Mouse (Mus musculus): ENCODE data around the gene Rbm44. TPM values are rescaled to one million over a fixed set of nuclear protein-coding genes. Genes with fewer than 3 reads are reported as not detected.

Rbm44 gene
- polyA plus RNA-seq, 1 experiment from 2014 or later: 0.37 TPM

GRCm38 (mm10) chr1:91199793-91200192 lies 54.9 kb downstream of the Rbm44 start:
- Histone ChIP-seq H3K9ac (ENCODE audit: low read length) (no peak overlapping the region), H3K36me3 (ENCODE audit: control insufficient read depth, insufficient read depth, low read length) (no peaks in the 10 kb centered on the region), H3K4me1 (ENCODE audit: control insufficient read depth, insufficient read depth, low read length) (no peaks in the 10 kb centered on the region), H3K9me3 (ENCODE audit: control insufficient read depth, low read length) (no peaks in the 10 kb centered on the region), H3K4me2 (no peak overlapping the region), H3K4me3 (ENCODE audit: low read depth, low read length) (no peak overlapping the region), H3K27me3 (ENCODE audit: control insufficient read depth, insufficient read depth, low read length) (no peaks in the 10 kb centered on the region), H3K27ac (ENCODE audit: low read depth, low read length) (no peak overlapping the region)
- no peak for DNase-seq (ENCODE audit: low spot score, missing footprints)
- WGBS: 93% methylated on average over 10 of the region's 10 CpGs
- no peak for ATAC-seq (ENCODE audit: low FRiP score)

GRCm38 (mm10) chr1:91201122-91201521 lies 56.2 kb downstream of the Rbm44 start:
- Histone ChIP-seq H3K4me2 (no peak overlapping the region), H3K4me3 (ENCODE audit: low read depth, low read length) (no peak overlapping the region), H3K9ac (ENCODE audit: low read length) (no peak overlapping the region), H3K27me3 (ENCODE audit: control insufficient read depth, insufficient read depth, low read length) (no peaks in the 10 kb centered on the region), H3K27ac (ENCODE audit: low read depth, low read length) (no peak overlapping the region), H3K4me1 (ENCODE audit: control insufficient read depth, insufficient read depth, low read length) (no peaks in the 10 kb centered on the region), H3K36me3 (ENCODE audit: control insufficient read depth, insufficient read depth, low read length) (no peaks in the 10 kb centered on the region), H3K9me3 (ENCODE audit: control insufficient read depth, low read length) (no peaks in the 10 kb centered on the region)
- 58% methylated on average over 3 of the region's 3 CpGs for WGBS
- DNase-seq (ENCODE audit: low spot score, missing footprints) (no peak), ATAC-seq (ENCODE audit: low FRiP score) (no peak)

GRCm38 (mm10) chr1:91204221-91204765 lies 59.4 kb downstream of the Rbm44 start:
- WGBS: 84% methylated on average over 5 of the region's 5 CpGs
- no peak for ATAC-seq (ENCODE audit: low FRiP score)

DNA sequence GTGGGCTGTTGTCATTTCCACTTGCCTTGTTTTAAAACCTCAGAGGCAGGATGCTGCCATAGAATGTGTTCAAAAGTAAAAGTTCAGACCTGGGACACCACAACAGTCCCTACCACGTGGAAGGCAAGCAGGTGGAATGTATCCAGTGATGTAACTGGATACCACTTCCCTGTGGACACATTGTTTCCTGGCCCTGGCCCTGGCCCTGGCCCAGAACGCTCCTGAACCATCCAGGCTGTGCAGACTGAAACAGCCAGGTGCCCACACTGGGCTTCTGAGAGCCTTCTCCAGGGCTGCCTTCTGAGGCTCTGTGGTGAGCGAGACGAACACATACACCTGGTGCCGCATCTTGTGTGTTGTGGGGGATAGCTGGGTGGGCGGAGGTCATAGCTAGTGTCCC lies 60.8 kb downstream of the Rbm44 start:
- H3K27ac ChIP-seq (ENCODE audit: low read depth, low read length): no peak overlapping the region
- H3K4me2 ChIP-seq: no peak overlapping the region
- no peaks in the 10 kb centered on the region for H3K36me3 ChIP-seq (ENCODE audit: control insufficient read depth, insufficient read depth, low read length)
- H3K9me3 ChIP-seq (ENCODE audit: control insufficient read depth, low read length): no peaks in the 10 kb centered on the region
- no peaks in the 10 kb centered on the region for H3K27me3 ChIP-seq (ENCODE audit: control insufficient read depth, insufficient read depth, low read length)
- DNase-seq (ENCODE audit: low spot score, missing footprints) (no peak), ATAC-seq (ENCODE audit: low FRiP score) (no peak)
- no peak overlapping the region for H3K4me3 ChIP-seq (ENCODE audit: low read depth, low read length)
- no peaks in the 10 kb centered on the region for H3K4me1 ChIP-seq (ENCODE audit: control insufficient read depth, insufficient read depth, low read length)
- H3K9ac ChIP-seq (ENCODE audit: low read length): no peak overlapping the region
- 78% methylated on average over 6 of the region's 6 CpGs for WGBS

More at GRCm38 (mm10) chr1:91204221-91204765, 59.4 kb downstream of the Rbm44 start:
- Histone ChIP-seq H3K27ac (ENCODE audit: low read depth, low read length) (no peak overlapping the region), H3K4me2 (no peak overlapping the region), H3K4me1 (ENCODE audit: control insufficient read depth, insufficient read depth, low read length) (no peaks in the 10 kb centered on the region), H3K4me3 (ENCODE audit: low read depth, low read length) (no peak overlapping the region), H3K9me3 (ENCODE audit: control insufficient read depth, low read length) (no peaks in the 10 kb centered on the region), H3K27me3 (ENCODE audit: control insufficient read depth, insufficient read depth, low read length) (no peaks in the 10 kb centered on the region), H3K36me3 (ENCODE audit: control insufficient read depth, insufficient read depth, low read length) (no peaks in the 10 kb centered on the region), H3K9ac (ENCODE audit: low read length) (no peak overlapping the region)
- DNase-seq (ENCODE audit: low spot score, missing footprints): peak; percentile 57

GRCm38 (mm10) chr1:91206336-91206735 lies 61.4 kb downstream of the Rbm44 start:
- Histone ChIP-seq H3K9me3 (ENCODE audit: control insufficient read depth, low read length) (no peaks in the 10 kb centered on the region), H3K36me3 (ENCODE audit: control insufficient read depth, insufficient read depth, low read length) (no peaks in the 10 kb centered on the region), H3K4me3 (ENCODE audit: low read depth, low read length) (no peak overlapping the region), H3K27me3 (ENCODE audit: control insufficient read depth, insufficient read depth, low read length) (no peaks in the 10 kb centered on the region), H3K27ac (ENCODE audit: low read depth, low read length) (no peak overlapping the region), H3K4me1 (ENCODE audit: control insufficient read depth, insufficient read depth, low read length) (no peaks in the 10 kb centered on the region), H3K9ac (ENCODE audit: low read length) (no peak overlapping the region), H3K4me2 (no peak overlapping the region)
- ATAC-seq (ENCODE audit: low FRiP score): no peak
- 86% methylated on average over 8 of the region's 8 CpGs for WGBS
- DNase-seq (ENCODE audit: low spot score, missing footprints): peak; percentile 59

DNA sequence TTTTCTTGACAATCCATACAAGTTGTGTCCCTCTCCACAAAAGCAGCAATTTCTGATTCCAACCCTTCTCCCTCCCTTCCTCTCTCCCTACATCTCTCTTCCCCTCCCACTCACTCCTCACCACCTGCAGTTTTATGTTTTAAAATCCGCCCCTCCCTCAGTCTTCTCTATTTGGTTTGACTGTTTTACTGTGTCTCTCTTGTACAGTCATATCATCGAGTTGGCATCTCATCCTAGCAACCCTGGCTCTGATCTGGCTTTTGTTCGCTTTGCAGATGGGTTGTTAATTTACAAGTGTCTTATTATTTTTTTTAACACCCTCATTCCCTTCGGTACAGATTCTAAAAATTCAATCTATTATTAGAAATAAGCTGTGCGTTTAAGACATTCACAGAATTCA lies 62.0 kb downstream of the Rbm44 start:
- Histone ChIP-seq H3K9me3 (ENCODE audit: control insufficient read depth, low read length) (no peaks in the 10 kb centered on the region), H3K36me3 (ENCODE audit: control insufficient read depth, insufficient read depth, low read length) (no peaks in the 10 kb centered on the region), H3K27me3 (ENCODE audit: control insufficient read depth, insufficient read depth, low read length) (no peaks in the 10 kb centered on the region), H3K4me2 (no peak overlapping the region), H3K9ac (ENCODE audit: low read length) (no peak overlapping the region), H3K4me1 (ENCODE audit: control insufficient read depth, insufficient read depth, low read length) (no peaks in the 10 kb centered on the region), H3K4me3 (ENCODE audit: low read depth, low read length) (no peak overlapping the region), H3K27ac (ENCODE audit: low read depth, low read length) (no peak overlapping the region)
- ATAC-seq (ENCODE audit: low FRiP score) (no peak), DNase-seq (ENCODE audit: low spot score, missing footprints) (peak; percentile 26)
- WGBS: 84% methylated on average over 5 of the region's 5 CpGs

DNA sequence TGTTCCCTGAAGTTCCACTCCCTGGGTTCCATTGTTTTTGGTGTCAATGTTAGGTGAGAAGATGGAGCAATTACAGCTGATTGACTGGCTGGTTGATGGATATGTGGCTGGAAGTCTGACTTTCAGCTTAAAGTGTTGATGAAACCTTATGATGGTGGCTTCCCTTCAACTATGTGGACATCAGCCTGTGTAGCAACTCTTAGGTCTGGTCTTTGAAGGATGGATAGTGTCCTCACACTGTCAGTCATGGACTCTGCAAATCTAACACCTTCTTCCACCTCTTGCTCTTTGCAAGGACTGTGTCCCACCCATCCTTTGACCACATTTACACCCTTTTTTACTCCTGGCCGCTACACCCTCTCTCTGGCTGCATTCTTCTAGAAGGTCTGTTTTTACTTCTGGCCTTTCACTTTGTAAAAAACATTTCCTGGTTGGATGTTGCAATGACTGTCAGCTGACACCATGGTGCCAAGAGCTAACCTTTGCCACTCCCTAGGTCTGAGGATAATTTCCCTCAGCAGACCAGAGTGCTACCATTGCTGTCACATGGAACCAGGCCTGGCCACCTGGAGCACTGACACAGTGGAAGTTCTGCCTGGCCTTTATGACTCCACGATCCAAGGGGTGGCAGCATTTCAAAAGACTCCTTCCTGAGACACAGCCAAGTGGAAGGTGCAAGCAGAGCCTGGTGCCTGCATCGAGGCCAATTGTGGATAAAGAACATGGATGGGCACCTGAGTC lies 62.6 kb downstream of the Rbm44 start:
- H3K36me3 ChIP-seq (ENCODE audit: control insufficient read depth, insufficient read depth, low read length): no peaks in the 10 kb centered on the region
- DNase-seq (ENCODE audit: low spot score, missing footprints) (peak; percentile 26), ATAC-seq (ENCODE audit: low FRiP score) (no peak)
- H3K27ac ChIP-seq (ENCODE audit: low read depth, low read length): no peak overlapping the region
- no peak overlapping the region for H3K4me3 ChIP-seq (ENCODE audit: low read depth, low read length)
- no peaks in the 10 kb centered on the region for H3K4me1 ChIP-seq (ENCODE audit: control insufficient read depth, insufficient read depth, low read length)
- H3K9ac ChIP-seq (ENCODE audit: low read length): no peak overlapping the region
- WGBS: 78% methylated on average over 3 of the region's 3 CpGs
- no peaks in the 10 kb centered on the region for H3K9me3 ChIP-seq (ENCODE audit: control insufficient read depth, low read length)
- H3K27me3 ChIP-seq (ENCODE audit: control insufficient read depth, insufficient read depth, low read length): no peaks in the 10 kb centered on the region
- no peak overlapping the region for H3K4me2 ChIP-seq

- Histone ChIP-seq H3K4me2 (no peak overlapping the region), H3K9me3 (ENCODE audit: control insufficient read depth, low read length) (no peaks in the 10 kb centered on the region), H3K4me1 (ENCODE audit: control insufficient read depth, insufficient read depth, low read length) (no peaks in the 10 kb centered on the region), H3K4me3 (ENCODE audit: low read depth, low read length) (no peak overlapping the region), H3K27ac (ENCODE audit: low read depth, low read length) (no peak overlapping the region), H3K9ac (ENCODE audit: low read length) (no peak overlapping the region), H3K27me3 (ENCODE audit: control insufficient read depth, insufficient read depth, low read length) (no peaks in the 10 kb centered on the region), H3K36me3 (ENCODE audit: control insufficient read depth, insufficient read depth, low read length) (no peaks in the 10 kb centered on the region)
- DNase-seq (ENCODE audit: low spot score, missing footprints) (no peak), ATAC-seq (ENCODE audit: low FRiP score) (no peak)
- WGBS: 81% methylated on average over 6 of the region's 6 CpGs
These were observed 64.5 kb downstream of the Rbm44 start for GRCm38 (mm10) chr1:91209343-91209742.

- DNase-seq (ENCODE audit: low spot score, missing footprints): peak; percentile 33
- no peak for ATAC-seq (ENCODE audit: low FRiP score)
- Histone ChIP-seq H3K9ac (ENCODE audit: low read length) (no peak overlapping the region), H3K9me3 (ENCODE audit: control insufficient read depth, low read length) (no peaks in the 10 kb centered on the region), H3K36me3 (ENCODE audit: control insufficient read depth, insufficient read depth, low read length) (no peaks in the 10 kb centered on the region), H3K27ac (ENCODE audit: low read depth, low read length) (no peak overlapping the region), H3K4me2 (no peak overlapping the region), H3K27me3 (ENCODE audit: control insufficient read depth, insufficient read depth, low read length) (no peaks in the 10 kb centered on the region), H3K4me3 (ENCODE audit: low read depth, low read length) (no peak overlapping the region), H3K4me1 (ENCODE audit: control insufficient read depth, insufficient read depth, low read length) (no peaks in the 10 kb centered on the region)
- 87% methylated on average over 6 of the region's 6 CpGs for WGBS
These were observed 64.9 kb downstream of the Rbm44 start for GRCm38 (mm10) chr1:91209785-91210184.

All from midbrain, embryonic 11.5 days (tissue).